Mouse (Mus musculus): ENCODE results near the gene Exoc3l.

Gene Exoc3l

DNA sequence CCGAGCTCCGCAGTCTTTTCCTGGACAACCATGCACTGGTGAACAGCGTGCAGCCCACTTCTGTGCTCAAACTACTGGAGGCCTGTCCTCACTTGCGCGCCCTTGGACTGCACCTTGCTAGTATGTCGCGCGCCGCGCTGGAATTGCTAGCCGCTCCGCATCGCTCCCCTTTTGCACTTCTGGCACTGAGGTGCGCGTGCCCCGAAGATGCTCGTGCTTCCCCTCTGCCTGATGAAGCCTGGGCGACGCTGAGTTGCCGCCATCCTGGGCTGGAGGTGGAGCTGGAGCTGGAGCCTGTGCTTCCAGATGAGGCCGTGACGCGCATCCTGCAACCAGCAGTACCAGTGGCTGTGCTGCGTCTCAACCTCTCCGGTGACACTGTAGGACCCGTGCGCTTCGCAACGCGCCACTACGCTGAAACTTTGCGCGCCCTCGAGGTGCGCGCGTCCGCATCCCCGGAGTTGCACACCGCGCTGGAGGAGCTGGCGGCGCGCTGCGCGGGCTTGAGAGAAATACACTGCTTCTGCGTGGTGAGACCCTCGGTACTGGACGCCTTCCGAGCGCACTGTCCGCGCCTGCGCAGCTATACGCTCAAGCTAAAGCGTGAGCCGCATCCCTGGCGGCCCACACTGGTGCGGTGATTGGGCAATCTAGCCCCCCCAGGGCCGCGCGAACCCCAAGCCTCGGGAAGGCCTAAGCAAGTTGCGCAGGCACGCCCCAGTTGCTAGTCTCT lies 27.4 kb downstream of the Exoc3l start:
- DNase-seq: peak; percentile 74 to 75

GRCm38 (mm10) chr8:105266775-105267174 lies 29.1 kb downstream of the Exoc3l start:
- no peak for DNase-seq

- DNase-seq: no peak
Observed at GRCm38 (mm10) chr8:105265128-105265527, 30.8 kb downstream of the Exoc3l start.

DNA sequence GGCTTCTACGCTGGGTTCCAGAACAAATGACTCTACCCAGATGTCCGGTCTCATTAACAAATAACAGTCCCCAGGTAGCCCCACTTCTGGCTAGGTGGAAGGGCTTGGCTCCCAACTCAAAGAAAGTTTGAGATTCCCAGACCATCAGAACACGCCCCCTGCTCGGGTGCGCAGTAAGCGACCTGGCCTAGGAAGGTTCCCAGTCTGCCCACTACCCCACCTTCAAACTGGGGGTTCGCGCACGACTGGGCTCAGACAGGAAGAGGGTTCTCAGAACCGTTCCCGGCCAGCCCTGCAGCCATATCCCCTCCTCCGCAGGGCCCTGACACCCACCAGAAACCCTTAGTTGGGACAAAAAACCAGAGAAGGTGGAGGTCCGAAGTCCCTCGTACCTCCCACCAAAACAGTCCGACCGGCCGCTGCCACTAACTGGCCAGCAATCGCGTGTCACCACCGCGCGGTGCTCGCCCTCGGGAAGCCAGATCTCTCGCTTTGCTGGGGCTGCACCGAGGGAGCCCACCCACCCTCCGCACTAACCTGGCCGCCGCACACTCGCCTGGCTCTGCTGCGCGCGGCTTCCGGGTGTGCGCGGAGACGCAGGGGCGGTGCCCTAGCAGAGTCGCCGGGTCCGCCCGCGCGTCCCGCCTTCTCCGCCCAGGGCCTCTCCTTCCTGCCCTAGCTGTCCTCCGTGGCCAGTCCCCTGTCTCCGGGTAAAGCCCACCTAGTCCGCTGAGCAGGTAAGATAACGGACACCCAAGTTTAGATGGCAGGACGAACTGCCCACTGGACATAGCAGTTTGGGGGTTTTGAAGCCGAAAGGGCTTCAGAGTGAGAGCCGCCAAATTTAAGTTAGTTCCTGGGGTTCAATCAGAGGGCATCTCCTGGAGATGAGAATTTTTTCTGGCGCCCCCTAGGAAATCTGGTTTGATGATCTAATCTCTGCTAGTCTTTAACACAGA lies 31.6 kb downstream of the Exoc3l start, which contains the start of the genes Tradd and Fbxl8:
Gene Tradd (minus strand): TSS at position 586 of the 959 bp plus-strand sequence.
Gene Fbxl8 (plus strand): TSS at position 625 of the 959 bp plus-strand sequence.
- peak; percentile 67 to 74 for DNase-seq

GRCm38 (mm10) chr8:105263244-105263912 lies 32.5 kb downstream of the Exoc3l start:
- no peak for DNase-seq

DNA sequence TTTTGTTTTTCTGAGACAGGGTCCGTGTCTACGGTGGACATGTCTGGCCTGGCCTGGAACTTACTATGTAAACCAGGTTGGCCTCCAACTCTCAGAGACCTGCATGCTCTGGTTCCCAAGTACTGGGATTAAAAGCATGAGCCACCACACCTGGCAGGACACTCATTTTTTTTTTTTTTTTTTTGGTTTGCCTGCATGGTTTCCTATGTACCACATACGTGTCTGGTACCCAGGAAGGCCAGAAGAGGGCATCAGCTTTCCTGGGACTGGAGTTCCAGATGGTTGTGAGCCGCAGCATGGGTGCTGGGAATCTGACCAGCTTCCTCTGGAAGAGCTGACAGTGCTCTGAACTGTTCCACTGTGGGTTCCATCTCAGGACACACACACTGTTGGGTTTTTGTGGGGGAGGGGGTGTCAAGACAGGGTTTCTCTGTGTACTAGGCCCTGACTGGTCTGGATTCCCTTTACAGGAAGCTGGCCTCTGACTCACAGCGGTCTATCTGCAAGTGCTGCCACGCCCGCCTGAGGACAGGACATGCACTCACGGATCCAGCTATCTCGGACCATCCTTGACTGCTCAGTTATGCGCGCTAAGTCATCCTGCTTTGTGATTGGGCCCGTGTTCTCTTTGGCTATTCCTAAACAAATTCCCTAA lies 34.4 kb downstream of the Exoc3l start:
- DNase-seq: no peak

- DNase-seq: no peak
Observed at GRCm38 (mm10) chr8:105260371-105261099, 35.4 kb downstream of the Exoc3l start.

DNA sequence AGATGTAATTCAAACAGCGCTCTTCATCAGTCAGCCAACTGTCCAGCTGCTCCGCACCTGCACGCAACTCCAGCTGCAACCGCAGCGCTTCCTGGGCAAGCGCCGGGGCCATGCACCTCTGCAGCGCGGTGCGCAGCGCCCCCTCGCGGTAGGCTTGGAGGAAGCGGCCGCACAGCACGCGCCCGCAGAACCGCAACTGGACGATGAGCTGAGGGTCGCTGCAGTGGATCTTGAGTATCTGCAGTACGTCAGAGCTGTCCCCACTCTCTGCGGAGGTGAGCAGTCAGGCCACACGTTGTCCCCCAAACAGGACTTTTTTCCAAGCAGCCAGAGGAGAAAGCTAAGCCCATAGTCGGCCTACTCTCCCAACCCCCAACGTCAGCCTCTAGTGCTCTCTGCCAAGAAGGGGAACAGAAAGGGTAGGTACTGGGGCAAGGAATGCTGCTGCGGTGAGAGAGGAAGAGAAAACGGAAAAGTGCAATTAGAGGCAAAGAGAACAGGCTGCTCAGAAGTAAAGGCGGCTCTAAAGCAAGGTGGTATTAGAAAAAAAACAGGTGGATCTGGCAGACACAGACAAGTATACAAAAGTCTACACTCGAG lies 36.1 kb downstream of the Exoc3l start:
- DNase-seq: peak; percentile 61 to 84

GRCm38 (mm10) chr8:105258911-105259720 lies 36.8 kb downstream of the Exoc3l start:
- DNase-seq: peak in 1 of 2 experiments; percentile 32

GRCm38 (mm10) chr8:105257318-105258114 lies 38.4 kb downstream of the Exoc3l start:
- no peak for DNase-seq

DNA sequence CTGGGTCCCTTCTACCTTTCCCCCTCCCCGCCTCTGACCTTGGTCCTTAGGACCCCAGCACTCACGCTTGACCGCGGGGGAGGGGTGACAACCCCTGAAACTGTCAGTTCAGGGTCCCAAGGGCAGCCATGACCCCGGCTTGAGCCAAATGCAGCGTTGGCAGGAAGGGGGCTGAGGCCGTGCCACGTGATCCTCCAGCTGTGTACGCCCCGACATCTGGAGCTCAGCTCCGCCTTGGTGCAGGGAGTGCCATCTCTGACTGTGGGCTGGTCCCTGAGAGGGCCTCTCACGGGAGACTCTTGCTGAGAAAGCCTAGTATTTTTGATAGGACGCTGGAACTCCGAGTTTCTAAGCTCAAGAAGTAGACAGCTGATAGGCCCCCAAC lies 40.9 kb downstream of the Exoc3l start, which contains the start of gene B3gnt9:
Gene B3gnt9 (minus strand): TSS at position 188 of the 385 bp plus-strand sequence.
- peak in 1 of 2 experiments; percentile 21 for DNase-seq

DNA sequence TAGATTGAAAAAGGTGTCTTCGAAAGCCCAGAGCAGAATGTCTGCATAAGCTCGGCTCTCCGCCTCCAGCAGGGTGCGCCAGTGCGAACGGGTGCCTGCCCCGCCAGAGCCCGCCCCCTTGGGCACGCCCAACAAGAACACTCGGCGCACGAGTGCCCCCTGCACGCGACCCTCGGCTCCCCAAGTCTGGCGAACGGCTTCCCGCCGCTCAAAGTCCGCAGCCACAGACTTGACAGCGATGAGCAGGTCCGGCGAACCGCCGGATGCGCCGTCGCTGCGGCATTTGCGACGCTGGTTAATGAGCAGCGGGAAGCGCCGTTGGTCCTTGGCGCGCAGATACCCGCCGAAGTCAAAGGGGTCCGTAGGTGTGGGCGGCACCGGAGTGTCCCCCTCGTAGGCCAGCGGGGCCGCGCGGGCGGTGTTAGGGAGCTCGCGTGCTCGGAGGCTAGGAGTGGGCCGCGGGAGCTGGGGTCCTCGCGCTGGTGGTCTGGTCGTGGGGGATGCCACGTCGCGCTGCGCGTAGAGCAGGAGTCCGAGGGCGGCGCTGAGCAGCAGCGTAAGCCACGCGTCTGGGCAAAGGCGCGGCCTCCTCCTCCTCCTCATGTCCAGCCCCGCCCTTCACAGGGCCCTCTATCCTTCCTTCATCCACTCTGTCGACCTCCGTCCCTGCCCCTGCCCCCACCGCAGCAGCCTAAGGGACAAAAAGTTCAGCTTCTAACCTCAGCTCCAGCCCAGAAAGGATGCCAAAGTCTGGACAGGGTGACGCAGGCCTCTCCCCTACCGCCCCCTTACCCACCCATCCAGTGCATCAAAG lies 41.5 kb downstream of the Exoc3l start:
- peak; percentile 86 to 87 for DNase-seq

DNA sequence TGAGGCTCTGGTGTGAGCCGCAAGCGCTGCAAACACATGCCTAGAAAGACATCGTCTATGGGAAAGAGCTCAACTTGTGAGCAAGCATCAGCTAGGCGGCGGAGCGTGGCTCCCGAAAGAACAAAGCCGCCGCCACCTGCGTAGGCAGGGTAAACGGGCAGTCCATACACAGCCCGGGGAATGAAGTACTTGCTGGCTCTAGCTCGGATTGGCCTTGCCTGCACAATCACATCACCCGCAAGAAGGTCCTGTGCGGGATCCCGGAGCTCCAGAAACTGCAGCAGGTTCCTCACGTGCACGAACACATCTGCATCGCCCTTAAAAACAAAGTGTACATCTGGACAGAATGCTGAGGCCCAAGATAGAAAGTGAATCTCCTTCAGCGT lies 42.1 kb downstream of the Exoc3l start:
- DNase-seq: no peak

DNA sequence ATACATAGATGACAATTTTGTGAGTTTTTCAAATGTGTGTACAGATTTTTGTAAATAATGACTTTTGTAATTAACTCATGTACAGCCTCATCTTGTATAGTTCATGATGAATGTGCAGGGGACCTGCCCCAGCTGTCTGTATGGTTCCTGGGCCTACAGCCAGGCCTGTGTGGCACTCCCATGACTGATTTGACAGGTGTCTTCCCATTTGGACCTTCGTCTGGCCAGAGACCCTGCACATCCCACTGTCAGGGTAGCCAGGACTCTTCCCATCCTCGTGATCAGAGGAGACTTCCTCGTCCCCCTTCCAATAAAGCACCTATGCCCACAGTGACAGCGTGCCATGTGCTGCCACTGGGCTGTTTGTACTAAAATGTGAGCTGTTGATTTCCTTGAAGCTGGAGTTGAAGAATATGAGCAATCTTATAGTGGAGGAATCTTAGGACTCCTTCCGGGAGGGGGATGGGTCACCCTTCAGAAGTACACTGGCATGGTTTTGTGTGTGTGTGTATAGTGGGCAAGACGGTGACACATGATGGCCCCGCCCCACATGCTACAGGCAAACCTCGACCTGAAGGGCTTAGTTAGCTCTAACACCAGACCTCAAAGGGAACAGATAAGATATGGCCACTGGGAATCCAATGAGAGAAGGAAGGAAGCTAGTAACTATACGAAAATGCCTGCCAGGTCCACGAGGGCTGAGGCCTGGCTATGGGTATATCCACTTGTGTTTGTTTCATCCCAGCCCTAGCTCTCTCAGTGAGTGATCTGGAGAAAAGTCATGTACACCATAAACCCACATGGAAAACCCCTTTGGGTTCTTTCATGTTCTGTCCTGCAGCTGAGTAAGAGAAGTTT lies 43.0 kb downstream of the Exoc3l start:
- DNase-seq: no peak

GRCm38 (mm10) chr8:105251954-105252353 lies 43.9 kb downstream of the Exoc3l start:
- DNase-seq: no peak

GRCm38 (mm10) chr8:105241016-105241415 lies 54.9 kb downstream of the Exoc3l start:
- no peak for DNase-seq

Measured in cerebellum, adult 18-20 months (tissue).